Mouse (Mus musculus) WW6 (cell line): ENCODE results near the gene Mpdu1.
A peak's percentile ranks its signal among the peaks of the same experiment; 100 is the strongest.

Experiments
- DNase-seq: peaks from one replicate; pipeline ENCODE4 v3.0.0-alpha.2; 2013; ENCODE audit warnings: low read depth, low spot score

The Mpdu1 gene

DNA sequence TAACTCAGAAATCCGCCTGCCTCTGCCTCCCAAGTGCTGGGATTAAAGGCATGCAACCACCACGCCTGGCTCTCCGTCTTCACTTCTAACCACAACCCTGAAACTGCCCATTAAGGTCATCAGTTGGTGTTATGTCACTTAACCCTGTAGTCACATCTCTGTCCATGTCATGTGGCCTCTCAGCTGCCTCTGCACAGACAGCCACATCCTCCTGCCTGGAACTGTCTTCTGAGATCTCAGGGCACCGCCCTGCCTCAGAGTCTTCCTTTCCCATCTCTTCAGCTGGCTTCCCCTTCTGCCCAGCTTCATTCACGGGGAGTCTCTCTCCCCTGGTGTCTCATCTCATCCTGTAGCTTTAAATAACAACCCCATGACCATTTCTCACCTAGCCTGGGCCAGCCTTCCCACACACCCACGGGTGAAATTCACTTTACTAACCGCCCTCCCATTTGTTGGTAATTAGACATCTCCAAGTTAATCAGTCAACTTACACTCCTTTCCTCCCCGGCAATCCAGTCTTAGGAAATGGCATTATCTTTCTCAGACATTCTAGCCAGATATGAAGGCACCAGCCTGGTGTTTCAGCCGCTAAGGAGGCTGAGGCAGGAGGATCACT lies 29.9 kb upstream of the Mpdu1 start:
- no peak for DNase-seq

GRCm38 (mm10) chr11:69689891-69690290 lies 27.4 kb upstream of the Mpdu1 start:
- DNase-seq, result no peak

GRCm38 (mm10) chr11:69687061-69687460 lies 24.6 kb upstream of the Mpdu1 start:
- DNase-seq, result no peak

- no peak for DNase-seq
These were observed 23.9 kb upstream of the Mpdu1 start for GRCm38 (mm10) chr11:69686377-69686776.

DNA sequence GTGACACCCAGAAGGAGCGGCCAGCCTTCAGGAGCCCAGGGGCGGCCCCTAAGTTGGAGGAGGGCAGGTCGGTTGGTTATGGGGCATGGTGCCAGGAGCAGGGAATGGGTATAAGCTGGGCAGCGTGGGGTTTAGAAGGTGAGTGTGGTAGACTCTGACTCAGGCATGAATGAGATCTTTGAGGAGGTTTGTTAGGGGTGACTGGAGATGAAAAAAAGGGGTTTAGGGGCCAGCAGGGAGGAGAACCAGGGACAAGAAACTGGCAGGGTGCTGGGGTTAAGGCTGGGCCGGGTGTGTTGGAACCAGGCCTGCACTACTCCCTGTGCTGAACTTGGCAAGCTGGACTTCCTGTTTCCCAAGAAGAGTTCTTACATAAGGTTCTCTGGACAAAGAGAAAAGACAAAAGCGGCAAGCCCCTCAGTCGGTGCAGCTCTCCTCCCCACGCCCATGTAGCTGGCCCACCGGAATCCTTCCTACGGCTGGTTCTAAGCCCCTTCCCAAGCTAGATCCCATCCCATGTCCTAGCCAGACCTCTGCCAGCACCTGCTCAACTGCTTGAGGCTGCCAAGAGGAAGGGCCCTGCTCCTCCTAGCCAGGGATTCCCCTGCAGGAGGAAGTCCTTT lies 23.2 kb upstream of the Mpdu1 start, which contains the start of gene Tnfsf13:
TSS of gene Tnfsf13 (minus strand) at position 259 of the 623 bp plus-strand sequence.
- DNase-seq, result no peak

- no peak for DNase-seq
These were observed 22.5 kb upstream of the Mpdu1 start for GRCm38 (mm10) chr11:69684936-69685335.

DNA sequence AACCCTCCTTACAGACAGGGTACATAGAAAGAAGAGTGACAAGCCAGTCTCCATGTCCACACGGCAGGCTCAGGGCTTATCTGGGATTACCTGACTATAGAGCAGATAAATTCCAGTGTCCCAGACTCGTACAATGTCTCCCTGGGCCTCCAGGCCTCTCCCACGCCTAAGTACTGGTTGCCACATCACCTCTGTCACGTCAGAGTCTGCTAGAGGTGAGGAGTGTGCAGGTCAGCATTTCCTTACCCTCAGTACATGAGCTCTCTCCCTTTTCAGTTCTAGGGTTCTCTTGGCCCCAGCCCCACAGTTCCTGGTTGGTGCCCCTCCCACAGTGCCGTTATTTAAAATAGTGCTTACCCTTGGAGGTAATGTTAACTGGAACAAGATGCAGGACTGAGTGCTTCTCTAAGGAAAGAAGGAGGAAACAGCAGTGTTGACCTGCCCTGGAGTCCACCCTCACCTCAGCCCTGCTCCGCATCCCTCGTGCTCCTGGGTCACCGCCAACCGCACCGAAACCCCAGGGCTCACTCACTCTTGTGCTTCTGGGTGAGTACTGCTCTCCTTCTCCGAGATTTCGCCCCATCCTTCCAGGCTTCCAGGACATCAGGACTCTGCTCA lies 21.8 kb upstream of the Mpdu1 start:
- no peak for DNase-seq

GRCm38 (mm10) chr11:69683576-69683975 lies 21.1 kb upstream of the Mpdu1 start:
- no peak for DNase-seq

DNA sequence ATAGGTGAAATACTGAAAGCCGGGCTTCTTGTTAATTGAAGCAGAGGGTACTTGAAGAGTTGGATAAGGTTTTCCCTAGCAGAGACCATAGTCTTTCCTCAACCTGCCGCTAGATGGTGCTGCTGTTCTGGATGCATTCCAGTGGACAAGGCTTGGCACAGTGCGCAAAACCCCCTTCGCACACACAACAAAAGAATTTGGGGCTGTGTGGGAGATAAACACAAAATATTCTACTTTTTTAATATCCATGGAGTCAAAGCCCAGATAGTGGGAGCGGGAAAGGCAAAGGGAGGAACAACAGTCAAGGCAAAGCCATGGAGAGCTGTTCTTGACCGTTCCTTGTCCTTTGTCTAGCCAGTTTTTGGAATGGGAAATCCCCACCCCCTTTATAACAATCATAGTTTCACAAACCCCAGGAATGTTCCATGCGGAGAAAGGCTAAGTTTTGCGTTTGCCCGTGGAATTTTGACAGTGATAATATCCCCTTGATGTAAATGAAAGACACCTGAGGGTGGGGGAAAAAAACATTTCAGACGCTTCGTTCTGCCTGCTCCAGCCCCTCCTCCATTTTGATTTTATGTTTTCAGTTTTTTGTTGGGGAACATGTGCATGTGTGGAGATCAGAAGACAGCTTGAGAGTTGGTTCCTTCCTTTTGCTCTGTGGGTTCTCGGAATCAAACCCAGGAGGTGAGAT lies 20.5 kb upstream of the Mpdu1 start:
- no peak for DNase-seq

- no peak for DNase-seq
These were observed 19.9 kb upstream of the Mpdu1 start for GRCm38 (mm10) chr11:69682209-69682839.

GRCm38 (mm10) chr11:69681314-69682208 lies 19.1 kb upstream of the Mpdu1 start, which contains the start of gene Senp3:
Gene Senp3 (minus strand): TSS chr11:69682084.
- peak; percentile 99 for DNase-seq

GRCm38 (mm10) chr11:69680136-69680855 lies 17.9 kb upstream of the Mpdu1 start:
- DNase-seq, result no peak

GRCm38 (mm10) chr11:69679144-69679543 lies 16.7 kb upstream of the Mpdu1 start:
- no peak for DNase-seq

DNA sequence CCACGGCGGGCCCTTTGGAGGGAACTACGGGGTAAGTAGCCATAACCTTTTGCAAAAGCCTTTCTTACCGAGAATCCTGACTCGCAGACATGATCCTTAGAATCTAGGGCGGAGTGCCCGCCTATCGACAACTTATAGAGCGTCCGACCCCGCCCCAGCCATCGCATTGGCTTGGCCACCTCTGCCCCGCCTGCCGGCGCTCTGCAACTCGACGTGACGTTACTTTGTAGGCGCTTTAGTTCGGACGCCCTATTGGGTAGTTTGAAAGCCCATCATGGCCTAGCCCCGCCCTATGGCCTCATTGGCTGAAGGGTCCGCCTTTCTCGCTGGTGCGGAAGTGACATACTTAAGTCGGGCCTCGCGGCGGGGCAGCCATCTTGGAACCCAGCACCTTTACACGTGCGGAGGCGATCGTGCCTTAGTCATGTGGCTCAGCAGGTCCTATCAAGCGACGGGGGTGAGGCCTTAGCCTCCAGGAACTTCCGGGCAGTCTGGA lies 9.8 kb upstream of the Mpdu1 start, which contains the start of gene Eif4a1:
TSS of gene Eif4a1 (minus strand) at position 213 of the 496 bp plus-strand sequence.
- DNase-seq, result peak; percentile 100

- DNase-seq, result no peak
These were observed 9.3 kb upstream of the Mpdu1 start for GRCm38 (mm10) chr11:69671726-69672124.

GRCm38 (mm10) chr11:69670786-69671725 lies 8.6 kb upstream of the Mpdu1 start:
- peak; percentile 86 for DNase-seq

GRCm38 (mm10) chr11:69666665-69667005 lies 4.2 kb upstream of the Mpdu1 start:
- DNase-seq, result no peak

- DNase-seq, result peak; percentile 90
These were observed 3.7 kb upstream of the Mpdu1 start, which contains the start of gene Cd68 for GRCm38 (mm10) chr11:69665961-69666664. Gene Cd68 (minus strand): TSS chr11:69666153.
